Mouse (Mus musculus) cerebellum, adult 11 months (tissue): Measurements from ENCODE around the gene Ipo9.
"Not testable (repeated sequence)": the region's sequence is repeated elsewhere in the genome, so short reads cannot be mapped to it uniquely, and the experiment has no call there.

Experiments used
- DNase-seq: peaks from one replicate; pipeline ENCODE4 v3.0.0; 2022

The Ipo9 gene

DNA sequence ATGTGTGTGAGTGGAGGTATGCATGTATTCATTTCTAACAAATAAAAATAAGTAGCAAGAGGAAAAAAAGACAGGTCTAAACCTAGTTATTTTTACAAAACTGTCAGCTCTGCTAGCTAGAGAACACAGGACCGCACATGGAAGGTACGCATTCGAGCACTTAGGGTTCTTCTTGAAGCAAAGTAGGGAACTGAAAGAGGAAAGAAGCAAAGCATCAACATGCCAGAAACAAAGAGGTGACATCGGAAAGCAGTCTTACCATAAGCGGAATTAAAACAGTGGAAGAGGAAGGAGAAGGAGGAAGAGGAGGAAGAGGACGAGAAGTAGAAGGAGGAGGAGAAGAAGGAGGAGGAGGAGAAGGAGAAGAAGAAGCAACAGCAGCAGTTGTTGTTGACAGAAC lies 2.9 kb downstream of the Ipo9 start:
- no peak for DNase-seq

DNA sequence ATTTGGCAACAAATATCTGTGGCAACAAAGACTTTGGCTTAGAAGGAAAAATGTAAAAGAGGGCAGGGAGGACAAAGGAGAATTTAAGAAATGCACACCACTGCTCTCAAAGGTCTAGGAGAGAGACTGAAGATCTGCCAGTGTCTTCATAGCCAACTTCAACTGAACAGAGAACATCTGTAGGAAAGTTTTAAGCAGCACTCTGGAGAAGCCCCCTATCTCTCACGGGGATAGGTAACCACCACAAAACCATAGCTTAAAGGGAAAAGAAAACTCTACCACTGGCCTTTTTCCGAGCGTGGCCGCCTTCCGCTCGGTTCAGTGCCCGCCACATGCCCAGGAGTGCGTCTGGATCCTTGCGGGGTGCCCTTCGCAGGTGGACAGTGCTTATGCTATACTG lies 3.7 kb downstream of the Ipo9 start:
- peak; percentile 12 for DNase-seq

DNA sequence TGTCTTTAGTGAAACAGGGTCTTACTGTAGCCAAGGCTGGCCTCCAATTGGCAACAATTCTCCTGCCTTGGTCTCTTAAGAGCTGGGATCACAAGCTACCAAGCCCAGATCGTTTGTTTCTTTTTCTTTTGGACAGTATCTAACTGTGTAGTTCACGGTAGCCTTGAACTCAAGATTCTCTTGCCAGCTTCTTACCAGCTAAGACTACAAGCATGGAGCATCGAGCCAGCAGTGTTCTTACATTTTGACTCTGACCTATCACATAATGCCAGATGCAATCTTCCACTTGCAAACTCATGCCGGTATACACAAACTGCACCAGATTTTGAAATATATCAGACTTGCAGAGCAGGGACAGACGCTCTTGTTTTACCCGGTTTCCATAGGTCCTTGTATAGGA lies 7.5 kb downstream of the Ipo9 start:
- no peak for DNase-seq

DNA sequence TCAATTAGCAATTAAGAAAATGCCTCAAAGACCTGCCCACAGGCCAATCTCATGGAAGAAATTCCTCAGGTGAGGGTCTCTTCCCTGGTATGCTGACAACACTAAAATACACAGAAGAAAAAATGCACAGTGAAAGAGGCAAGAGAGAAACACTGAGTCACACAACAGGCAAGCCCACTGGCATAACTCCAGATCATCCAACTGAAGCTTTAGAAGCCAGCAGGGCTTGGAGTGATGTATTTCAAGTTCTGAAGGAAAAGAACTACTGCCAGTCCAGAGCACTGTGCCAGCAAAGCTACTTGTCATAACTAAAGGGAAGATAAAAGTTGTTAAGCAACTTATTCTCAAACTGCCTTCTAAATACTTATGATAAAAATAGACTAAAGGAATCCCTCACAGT lies 16.3 kb downstream of the Ipo9 start:
- no peak for DNase-seq

DNA sequence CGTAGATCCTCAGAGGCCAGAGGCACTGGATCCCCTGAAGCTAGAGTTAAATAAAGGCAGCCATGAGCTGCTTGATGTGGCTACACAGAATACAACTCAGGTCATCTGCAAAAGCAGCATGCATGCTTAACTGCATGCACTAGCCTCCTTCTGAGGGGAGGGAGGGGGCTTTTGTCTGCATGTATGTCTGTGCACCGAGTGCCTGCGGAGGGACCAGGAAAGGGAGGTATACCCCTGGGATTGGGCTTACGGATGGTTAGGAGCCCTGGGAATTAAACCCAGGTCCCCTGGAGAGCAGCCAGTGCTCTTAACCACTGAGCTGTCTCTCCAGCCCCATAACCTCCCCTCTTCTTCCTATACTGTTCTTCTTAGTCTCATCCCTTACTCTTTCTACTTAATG lies 18.2 kb downstream of the Ipo9 start:
- no peak for DNase-seq

DNA sequence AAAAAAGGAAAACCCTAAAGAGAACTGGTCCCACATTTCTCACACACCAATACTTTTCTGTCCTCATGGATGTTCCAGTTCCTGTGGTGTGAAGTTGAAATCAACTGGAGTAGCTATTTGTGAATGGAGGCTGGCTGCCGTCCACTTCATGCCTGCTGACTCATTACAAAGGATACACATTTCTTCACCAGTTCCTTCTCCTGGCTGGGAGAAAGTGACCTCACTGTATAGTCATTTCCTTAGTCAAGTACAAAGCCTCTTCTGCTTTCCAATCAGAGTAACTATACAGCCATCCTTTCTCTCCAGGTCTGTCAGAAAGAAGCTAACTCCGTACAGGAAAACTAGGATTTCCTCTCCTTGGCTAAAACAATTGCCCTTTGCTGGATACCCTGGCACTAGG lies 19.3 kb downstream of the Ipo9 start:
- DNase-seq, result no peak

DNA sequence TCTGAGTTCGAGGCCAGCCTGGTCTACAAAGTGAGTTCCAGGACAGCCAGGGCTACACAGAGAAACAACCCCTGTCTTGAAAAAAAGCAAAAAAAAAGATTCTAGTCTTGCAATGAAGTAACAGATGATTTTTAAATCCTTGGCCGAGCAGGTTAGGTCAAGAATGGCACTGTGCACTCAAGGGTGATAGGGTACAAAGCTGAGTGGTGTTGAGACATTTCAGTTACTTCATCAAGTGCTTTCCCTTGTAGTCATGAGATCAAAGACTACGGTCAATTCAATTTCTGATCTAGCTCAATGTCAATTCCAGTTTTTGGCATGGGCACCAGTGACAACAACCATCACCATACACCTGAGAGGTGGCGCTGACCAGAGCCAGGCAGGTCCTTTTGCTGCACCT lies 21.3 kb downstream of the Ipo9 start:
- DNase-seq, result no peak

DNA sequence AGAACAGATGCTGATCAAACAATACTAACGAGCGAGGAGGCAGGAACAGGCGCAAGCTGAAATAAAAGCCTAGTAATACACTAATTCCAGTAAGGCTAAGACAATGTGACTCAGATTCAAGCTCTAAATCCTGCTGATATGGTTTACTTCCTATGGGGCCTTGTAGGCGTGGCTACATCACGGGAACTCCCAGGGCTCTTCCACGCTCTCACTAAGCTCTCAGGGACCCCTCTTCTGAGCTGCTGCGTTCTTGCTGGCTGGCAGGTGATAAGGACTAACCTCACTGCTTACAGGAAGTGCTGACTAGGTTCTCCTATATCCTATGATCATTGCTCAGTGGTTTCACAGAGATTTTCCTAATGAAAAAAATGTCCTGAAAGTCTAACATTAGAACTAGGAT lies 24.9 kb downstream of the Ipo9 start:
- no peak for DNase-seq

DNA sequence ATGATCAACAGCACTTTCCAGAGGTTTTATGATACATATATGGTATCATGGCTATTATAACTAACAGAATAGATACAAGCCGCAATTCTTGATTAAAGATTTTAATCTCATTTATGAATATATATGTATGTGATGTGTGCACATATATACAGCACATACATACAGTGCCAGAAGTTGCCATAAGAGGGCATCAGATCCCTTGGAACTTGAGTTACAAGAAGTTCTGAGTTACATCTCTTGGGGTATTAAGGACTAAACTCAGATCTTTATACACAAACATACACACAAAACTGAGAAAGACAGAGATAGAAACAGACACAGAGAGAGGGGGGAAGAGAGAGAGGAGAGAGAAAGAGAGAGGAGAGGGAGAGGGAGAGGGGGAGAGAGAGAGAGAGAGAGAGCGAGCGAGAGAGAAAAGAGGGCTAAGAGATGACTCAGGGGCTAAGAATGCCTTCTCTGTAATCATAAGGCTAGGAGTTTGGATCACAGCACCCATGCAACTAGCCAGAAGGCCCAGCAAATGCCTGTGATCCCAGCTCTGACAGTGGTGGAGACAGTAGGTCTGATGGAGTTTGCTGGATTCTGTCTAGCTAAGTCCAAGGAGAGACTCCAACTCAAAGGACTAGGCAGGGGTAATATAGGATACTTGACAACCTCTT lies 28.7 kb downstream of the Ipo9 start:
- DNase-seq, result no peak

DNA sequence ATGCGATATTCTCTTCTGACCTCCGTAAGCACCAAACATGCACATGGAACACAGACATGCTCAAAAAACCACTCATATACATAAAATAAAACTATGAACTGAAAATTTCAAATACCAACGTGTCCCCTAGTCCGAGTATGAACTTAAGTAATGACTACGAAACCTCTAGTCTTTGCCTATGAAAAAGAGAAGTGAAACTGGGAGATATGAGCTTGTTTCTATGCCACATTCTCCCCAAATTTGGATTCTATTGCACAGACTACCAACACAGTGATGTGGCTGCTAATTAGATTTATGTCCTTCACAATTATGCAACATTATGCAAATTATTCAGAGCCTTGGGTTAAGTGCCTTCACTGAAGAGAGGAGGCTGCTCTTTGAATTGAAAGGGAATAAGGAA lies 30.8 kb downstream of the Ipo9 start:
- DNase-seq, result no peak

DNA sequence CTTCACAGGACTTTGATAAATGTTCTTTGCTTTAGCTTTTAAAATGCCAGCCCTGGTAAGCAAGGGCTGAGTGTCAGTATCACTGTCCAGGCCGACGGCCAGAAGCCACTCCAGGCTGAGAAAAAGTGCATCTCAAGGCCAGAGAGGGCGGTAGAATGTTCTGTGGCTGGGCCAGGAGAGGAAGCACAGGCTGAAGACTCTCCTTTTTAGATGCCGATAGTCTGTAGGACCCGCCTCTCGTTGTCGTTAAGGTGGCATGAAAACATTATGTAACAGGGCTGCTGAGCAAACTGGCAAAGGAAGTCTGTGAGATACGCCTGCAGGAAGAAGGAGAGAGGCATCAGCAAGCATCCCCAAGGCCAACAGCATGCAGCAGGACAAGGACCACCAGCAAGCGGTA lies 45.1 kb downstream of the Ipo9 start:
- DNase-seq, result no peak

DNA sequence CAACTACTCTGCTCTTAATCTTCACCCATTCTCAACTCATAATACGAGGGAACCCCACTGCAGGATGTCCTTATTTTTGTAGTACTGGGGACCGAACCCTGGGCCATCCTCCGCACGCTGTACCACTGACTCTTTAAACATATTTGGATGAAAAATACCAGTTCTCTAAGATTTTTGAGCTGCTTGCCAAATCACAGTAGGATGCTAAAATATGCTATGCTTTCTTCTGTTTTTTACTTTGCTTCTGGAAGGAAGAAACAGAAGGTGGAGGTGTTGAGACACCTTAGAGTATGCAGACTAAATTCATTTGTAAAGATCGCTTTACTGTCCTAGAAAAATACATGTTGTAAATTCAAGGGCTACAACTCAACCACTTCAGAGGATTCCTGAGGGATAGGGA lies 46.1 kb downstream of the Ipo9 start:
- DNase-seq, result no peak

DNA sequence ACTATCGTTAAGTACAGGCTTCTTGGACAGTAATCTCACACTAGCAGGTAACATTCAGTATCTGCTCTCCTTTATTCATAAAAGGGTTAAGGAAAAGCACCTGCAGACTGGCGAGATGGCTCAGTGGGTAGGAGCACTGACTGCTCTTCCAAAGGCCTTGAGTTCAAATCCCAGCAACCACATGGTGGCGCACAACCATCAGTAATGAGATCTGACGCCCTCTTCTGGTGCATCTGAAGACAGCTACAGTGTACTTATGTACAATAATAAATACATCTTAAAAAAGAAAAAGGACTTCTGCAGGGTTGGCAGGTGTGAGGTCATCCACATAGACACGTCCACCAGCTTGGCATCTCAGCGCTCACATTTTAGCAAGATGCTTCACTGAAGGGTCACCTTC lies 48.7 kb downstream of the Ipo9 start:
- DNase-seq, result not testable (repeated sequence)

DNA sequence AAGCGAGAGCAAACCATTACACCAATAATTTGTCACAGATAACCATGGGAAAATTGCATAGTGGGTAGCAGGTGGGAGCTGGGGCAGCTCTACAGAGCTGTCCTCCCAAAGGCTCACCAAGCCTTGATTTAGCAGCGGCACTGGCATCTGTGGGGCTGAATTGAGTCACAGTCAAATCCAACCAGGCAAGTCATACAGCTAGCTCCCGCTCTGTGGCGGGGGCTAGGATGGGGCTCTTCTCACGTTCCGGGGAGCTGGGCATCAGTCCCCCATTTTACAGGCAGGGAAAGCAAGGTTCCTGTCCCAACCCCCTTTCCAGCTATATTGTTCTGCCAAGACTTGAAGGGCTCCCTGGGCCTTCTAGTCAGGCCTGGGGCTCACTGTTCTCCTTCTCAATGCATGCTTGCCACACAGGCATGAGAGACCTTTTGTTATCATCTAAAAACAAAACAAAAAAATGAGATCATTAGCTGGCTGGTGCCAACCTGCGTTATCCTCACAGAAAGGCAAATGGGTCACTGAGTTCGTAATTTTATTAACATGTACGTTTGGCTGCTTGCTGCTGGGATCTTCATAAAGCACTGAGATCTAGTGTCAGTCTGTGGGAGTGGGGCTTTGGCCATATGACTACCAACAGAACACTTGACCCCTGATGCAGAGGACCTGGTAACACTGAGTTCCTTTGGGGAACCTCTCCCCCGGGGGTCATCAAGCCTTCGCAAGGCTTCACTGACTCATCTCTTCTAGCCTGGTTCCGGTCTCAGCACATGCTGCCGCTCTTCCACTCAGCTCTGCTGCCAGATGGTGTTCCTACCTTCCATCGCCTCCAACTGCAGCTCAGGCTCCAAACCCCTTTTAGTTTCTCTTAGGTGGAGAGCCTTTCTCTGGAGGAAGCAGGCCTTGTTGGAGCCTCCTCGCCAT lies 50.0 kb downstream of the Ipo9 start:
- peak; percentile 39 for DNase-seq

DNA sequence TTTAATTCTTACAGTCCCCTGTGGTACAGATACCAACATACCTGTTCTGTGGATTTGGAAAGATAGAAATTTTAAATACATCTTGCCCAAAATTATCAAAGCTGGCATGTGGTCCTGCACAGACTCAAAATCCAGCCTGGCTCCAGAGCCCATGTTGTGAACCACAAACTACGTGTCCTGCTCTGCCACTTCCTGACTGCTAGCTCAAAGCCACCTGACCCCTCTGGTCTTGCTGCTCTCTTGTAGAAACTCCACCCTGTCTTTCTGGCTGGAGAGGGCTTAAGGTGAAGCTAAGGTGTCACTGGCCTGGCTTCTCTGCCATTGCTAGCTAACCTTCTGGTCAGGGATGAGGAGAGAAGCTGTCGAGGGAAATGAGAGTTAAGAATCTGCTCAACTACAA lies 51.3 kb downstream of the Ipo9 start:
- no peak for DNase-seq

DNA sequence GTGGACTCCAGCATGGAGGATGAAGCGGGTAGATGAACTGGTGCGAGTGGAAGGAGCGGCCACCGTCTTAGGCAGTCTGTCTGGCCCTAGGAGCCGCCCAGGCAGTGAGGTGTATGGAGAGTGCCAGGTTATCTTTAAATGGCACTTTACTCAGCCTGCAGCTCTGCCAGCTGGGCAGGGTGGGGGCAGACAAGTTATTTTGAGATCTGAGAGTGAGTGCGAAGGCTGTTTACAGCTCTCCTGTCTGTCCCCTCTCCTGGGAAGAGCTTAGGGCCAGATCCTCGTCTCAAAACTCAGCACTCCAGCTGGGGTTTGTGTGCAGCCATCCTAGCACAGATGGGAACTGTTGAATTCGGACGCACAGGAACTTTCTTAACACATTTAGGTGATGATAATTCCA lies 51.7 kb downstream of the Ipo9 start:
- DNase-seq, result no peak

DNA sequence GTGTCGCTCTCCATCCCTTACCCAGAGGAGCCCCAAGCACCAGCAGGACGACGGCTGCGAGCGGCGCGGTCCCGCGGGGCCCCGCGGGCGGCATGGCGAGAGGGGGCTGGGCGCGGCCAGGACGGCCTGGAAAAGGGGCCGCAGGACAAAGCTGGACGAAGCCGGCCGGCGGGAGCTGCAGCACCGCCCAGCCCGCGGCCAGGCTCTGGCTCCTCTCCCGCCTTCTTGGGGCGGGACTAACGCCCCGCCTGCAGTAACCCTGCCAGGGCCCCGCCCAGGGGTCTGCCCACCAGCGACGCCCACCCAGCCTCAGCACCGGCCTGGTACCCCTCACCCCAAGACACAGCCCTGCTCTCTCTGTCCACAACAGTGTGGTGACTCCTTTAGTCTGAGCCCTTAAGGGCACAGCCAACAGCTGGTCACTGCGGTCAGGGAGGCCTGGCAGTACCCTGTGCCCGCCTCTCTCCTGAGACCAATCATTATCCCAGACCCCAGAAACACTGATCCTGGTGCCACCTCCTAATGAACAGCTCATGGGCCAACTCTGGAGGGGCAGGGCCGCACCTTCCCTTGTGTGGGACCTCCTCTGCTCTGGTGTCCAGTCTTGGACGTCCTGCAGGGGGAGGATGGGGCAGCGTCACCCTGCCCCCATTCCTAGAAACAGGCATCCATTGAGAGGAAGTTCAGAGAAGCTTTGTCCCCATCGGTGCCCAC lies 55.3 kb downstream of the Ipo9 start, which contains the start of gene Shisa4:
Shisa4 (minus strand) TSS at position 370 of the 714 bp plus-strand sequence.
- DNase-seq, result peak; percentile 70

DNA sequence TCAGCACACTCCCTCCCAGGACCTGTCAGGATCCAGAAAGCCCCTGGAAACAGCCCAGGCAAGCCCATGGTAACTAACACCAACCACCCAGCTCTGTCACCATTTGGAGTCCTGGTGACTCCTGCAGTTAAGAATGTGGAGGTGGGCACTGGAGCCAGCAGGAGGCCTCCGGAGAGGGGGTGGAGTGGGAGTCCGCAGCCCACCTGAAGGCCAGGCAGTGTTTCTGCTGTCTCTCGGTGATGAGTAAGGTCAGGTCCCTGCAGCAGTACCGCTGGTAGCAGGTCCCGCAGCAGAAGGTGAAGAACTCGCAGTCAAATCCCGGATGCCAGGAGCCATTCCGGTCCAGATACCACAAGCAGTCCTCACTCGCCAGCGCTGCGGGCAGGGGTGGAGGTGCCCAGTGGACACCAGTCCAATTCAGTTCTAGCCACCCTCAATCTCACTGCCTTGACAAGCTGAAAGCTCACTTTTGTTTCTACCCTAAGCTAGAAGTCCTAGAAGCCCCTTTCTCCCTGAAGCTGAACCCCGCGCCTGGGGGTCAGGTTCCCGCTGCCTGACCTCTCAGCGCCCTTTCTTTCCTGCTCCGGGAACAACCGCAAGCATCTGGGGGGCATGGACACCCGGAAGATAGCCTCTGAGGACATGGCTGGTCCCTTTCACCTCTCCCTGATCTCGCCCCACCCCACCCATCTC lies 56.0 kb downstream of the Ipo9 start:
- DNase-seq, result peak; percentile 51

DNA sequence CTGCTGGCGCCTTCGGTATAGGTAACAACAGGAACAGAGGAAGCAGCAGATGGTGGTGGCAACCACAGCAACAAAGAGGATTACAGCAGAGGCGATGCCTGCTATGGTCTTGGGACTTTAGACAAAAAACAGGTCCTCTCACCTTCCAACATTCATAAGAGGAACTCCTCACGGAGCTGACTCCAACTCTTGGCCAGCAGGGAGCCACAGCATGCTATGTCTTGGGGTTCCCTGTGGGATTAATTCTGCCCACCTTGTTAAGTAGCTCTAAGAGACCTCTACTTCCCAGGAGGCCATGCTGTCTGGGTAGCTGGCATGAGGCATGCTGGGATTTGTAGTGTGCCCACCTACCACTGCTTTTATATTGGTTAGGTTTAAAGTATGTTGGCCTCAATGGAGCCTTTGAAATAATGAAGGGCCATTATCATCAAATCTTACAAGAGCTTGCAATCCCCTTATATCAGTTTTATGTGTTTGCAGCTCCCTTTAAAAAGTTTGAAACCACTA lies 57.1 kb downstream of the Ipo9 start:
- DNase-seq, result no peak

DNA sequence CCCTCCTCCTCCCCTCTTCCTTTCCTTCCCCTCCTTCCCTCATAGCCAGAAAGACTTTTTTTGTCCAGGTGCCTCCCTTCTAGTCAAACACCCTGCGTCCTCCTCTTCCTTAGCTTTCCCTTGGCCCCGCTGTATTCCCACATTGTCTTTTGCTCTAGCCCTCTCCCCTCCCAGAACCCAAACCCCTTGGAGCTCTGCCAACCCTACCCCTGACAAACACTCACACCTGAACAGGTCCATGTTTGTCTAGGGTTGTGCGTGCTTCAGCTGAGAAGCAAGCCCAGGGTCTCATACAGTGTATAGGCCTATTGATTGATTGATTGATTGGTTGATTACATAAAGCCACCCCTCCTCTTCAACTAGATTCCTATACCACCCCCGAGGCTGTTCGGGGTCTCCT lies 60.9 kb downstream of the Ipo9 start:
- peak; percentile 21 for DNase-seq

DNA sequence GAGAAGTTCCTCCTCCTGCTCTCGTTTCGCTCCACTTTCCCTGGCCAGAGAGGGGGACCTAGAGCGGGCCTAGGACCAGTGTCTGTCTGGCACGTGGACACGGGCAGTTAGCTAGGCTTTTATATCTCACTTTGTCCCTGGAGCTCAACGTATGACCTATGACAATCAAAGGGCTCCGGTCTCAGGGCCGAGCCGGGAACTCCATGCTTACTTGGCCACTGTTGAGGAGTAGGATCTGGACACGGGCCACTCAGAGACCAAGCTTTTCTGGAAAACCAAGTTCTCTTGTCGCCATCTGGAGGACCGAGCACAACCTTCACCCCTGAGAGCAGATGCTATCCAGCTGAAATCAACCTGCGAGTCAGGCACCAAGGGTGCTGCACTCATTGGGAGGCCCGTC lies 61.3 kb downstream of the Ipo9 start:
- DNase-seq, result peak; percentile 49

DNA sequence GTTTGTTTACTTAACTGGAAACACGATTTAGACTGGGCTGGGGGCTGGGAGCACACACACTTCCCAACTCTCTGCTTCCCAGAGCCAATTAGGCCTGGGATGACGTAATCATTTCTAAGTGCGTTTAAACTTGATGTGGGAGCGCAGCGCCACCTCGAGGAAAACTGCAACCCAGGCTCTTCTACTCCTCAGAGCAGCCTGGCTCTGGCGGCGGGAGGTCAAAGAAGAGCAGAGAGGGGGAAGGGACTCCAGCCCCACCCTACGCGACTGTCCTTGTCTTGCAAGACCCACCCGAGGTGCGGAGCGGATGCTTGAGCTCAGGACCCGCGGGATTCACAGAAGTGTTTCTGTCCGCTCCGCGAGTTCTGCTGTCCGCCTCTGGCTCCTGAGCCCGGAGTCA lies 62.1 kb downstream of the Ipo9 start:
- DNase-seq, result peak; percentile 87

DNA sequence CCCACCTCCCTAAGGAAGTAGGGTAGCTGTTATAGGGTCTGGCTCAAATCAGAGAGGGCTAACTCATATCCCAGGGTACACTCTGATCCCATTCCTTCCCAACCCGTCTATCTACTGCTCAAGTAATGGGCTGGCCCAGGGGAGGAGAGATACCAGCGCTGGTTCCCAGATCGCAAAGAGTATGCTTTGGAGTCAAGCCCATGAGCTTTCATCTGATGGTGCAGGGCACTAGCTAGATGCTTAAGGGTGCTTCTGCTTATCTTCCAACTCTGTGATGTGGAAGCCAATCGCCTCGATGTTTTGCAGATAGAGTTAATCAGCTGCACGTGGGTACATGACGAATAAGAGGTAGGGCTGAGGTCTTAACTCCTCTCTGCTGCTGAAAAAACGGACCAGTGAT lies 62.7 kb downstream of the Ipo9 start:
- no peak for DNase-seq
